Mouse (Mus musculus) gastrocnemius, postnatal 14 days (tissue): ENCODE results near the gene Fgf15. TPM values are rescaled to one million over a fixed set of nuclear protein-coding genes. Genes with fewer than 3 reads are reported as not detected.
"Not testable (repeated sequence)": the region's sequence is repeated elsewhere in the genome, so short reads cannot be mapped to it uniquely, and the experiment has no call there.

ENCODE experiments used
- DNase-seq: peaks from one replicate; pipeline ENCODE4 v3.0.0; 2021; ENCODE audit warnings: mixed read lengths
- intact Hi-C: fragments of 180-260 bp; cut with DNase I; formaldehyde crosslinking; loops from one replicate; pipeline ENCODE4 v1.15.1; 2025; ENCODE audit warnings: low total_unique reads
- total RNA-seq, 2 experiments: library from RNA; stranded (reverse); gene quantifications; 2 replicates each; pipeline ENCODE4 v1.2.3; 2021

Gene Fgf15
- total RNA-seq, 2 experiments from 2014 or later = not detected

DNA sequence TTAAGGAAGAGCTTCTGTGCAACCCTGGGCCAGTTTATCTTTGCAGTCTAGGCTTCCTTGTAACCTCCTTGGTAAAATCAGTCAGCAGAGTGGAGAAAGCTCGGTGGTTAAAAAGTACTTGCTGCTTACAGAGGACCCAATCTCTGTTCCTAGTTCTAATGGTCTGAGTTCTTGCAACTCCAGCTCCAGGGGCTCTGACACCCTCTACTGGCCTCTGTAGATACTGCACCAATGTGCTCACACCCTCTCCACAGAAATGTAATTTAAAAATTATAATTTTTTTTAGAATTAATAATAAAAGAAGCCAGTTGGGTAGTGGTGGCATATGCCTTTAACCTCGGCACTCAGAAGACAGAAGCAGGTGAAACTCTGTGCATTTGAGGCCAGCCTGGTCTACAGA lies 8.7 kb upstream of the Fgf15 start:
- no peak for DNase-seq
- intact Hi-C loops = loop anchor here (5.0 kb wide), 1 partner anchor 105 kb away; no protein-coding TSS in a partner anchor

DNA sequence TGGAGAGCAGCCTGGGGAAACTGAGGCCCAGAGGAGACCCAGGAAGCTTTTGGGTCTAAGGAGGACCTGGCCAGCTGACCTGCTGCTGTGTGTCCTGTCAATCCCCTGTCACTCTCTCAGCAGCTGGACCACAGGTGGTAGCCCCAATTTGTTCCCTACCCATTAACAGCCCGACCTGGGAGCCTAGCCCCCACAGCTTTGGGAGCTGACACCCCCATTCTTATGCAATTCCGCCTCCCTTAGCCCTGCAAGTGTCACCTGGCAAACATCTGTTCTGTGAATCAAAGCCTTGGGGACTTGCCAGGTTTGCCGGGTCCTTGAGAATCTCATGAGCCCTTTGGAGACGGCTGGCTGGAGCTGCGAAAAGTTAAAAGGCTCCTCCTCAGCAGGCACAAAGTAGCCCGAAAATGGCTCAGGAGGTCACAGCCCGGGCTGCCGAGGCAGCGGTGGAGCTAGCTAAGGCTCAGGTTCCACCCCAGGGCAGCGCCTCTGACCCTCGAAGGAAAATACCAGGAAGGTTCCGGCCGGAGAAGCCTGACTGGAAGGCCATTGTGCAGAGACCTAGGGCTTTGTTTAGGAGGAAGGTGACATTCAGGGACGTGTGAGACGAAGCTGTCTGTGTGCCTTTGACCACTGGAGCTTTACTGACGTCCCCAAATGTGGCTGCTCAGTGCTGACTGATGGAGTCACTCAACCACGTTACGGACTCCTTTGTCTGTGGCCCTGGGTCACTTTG lies 7.6 kb upstream of the Fgf15 start:
- intact Hi-C loops = loop anchor here (5.0 kb wide), 1 partner anchor 106 kb away; no protein-coding TSS in a partner anchor
- no peak for DNase-seq

DNA sequence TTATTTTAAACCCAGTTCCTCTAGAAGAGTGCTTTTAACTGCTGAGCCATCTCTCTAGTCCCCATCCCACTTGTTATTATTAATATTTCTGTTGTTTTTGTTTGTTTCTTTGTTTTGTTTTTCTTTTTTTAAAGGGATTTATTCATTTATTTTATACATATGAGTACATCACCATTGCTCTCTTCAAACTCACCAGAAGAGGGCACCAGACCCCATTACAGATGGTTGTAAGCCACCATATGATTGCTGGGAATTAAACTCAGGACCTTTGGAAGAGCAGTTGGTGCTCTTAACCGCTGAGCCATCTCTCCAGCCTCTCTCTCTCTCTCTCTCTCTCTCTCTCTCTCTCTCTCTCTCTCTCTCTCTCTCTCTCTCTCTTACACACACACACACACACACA lies 5.7 kb upstream of the Fgf15 start:
- DNase-seq = not testable (repeated sequence)
- intact Hi-C loops = loop anchor here (5.0 kb wide), 1 partner anchor 93 kb away; no protein-coding TSS in a partner anchor

DNA sequence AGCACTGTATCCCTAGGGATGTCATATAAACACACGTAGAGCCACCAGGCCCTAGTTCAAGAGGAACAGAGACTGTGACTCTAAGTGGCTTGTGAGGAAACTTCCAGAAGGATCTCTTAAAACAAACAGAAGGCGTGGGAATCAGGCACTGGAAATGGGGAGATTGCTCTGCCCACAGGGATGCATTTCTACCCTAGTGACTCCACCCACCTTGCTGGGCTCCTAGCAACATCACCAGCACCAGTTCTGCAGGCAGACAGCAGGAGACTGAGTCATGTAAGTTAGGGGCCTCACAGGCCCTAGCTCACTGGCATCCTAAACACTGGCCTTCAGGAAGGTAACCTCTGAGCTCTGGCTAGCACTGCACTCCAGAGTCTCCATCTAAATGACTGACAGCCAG lies 4.5 kb upstream of the Fgf15 start:
- intact Hi-C loops = loop anchor here (5.0 kb wide), 1 partner anchor 95 kb away; no protein-coding TSS in a partner anchor
- DNase-seq = no peak

DNA sequence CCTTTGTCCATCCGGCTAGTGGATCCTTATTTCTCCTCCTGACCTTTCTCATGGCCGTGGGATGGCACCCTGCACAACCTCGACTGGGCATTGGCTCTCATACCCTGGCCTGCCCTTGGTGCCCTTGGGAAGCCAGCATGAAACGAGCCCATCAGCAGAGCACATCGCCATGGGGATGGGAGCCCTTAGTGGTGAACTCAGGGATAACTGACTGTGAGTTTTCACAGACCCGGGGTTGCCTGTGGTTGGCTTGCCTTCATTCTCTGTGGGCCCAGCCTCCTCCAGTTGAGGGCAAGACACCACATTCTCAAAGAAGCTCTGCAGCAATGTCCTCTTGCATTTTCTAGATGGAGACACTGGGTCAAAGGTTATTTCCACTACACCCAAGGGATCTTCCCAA lies 4.0 kb upstream of the Fgf15 start:
- no peak for DNase-seq
- intact Hi-C loops = loop anchor here (5.0 kb wide), 1 partner anchor 95 kb away; no protein-coding TSS in a partner anchor

DNA sequence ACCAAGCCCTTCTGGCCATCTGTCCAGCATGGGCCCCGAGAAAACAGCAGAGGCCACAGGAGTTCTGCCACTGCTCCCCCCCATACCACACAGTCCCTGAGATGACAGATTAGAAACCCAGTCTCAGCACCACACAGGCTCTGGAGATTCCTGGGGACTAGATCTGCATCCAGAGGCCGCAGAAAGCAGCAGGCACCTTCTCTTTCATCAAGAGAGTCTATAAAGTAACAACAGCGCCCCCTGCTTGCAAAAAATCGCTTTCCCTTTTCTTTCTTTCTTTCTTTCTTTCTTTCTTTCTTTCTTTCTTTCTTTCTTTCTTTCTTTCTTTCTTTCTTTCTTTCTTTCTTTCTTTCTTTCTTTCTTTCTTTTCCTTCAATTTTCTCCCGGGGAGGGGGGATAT lies 2.1 kb upstream of the Fgf15 start:
- intact Hi-C loops = loop anchor here (2.0 to 5.0 kb wide), 2 partner anchors 47 to 97 kb away; partner anchors contain the start of gene Fgf4
- no peak for DNase-seq

DNA sequence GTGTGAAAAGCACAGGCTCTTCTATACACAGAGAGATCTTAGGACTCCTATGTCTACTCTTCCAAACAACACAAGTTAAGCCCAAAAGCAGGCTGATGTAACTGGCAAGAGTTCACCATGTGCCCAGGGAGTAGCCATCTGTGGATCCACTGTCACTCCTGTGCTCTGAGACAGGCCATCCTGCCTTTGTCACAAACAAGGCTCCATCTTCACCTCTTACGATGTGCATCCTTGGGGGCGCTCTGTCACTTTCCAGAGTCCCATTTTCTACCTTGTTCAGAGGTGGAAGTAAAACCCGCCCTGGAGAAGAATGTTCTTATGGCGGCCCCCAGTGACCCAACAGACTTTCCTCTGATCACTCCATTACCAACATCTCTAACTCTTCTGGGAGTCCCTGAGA lies 1.6 kb upstream of the Fgf15 start:
- intact Hi-C loops = loop anchor here (2.0 to 5.0 kb wide), 3 partner anchors 48 to 297 kb away; partner anchors contain the start of gene Fgf4

DNA sequence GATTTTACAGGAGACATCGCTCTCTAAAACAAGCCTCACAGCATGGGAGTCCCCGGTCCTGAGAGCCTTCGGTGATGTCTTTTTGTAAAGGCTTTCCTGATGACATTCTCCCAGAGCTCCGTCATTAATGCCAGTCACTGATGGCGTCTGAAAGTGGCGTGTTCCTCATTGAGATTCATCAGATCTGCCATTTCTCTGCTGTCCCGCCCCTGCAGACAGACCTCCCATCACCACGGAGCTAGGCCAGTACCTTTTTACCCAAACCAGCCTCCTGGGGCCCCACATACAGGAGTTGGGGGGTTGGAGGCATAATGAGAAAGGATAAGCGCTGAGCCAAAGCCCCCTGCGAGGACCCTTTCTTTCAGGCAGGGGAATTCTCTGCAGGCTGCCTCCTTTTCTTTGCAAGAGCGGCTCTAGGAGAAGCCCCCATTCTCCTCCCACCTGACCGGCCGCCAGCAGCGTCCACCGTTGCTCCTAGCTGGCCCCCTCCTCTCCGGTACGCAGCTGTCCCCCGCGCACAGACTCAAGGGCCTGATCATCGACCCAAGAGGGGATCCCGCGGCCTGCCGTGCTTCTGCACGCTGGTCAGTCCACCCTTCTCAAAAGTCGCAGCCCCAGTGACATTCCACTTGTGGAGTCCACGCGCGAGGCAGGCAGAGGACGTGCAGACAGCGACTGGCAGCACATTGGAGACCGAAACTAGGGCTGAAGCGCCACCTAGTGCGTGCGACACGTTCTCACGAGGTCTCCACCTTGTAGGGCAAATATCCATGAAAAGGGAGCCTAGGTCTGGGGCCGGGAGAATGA lies 823 bp upstream of the Fgf15 start:
- DNase-seq = peak; percentile 63
- intact Hi-C loops = loop anchor here (2.0 to 5.0 kb wide), 2 partner anchors 49 to 298 kb away; partner anchors contain the start of gene Fgf4

More for the DNA sequence above, 1.6 kb upstream of the Fgf15 start:
- no peak for DNase-seq

DNA sequence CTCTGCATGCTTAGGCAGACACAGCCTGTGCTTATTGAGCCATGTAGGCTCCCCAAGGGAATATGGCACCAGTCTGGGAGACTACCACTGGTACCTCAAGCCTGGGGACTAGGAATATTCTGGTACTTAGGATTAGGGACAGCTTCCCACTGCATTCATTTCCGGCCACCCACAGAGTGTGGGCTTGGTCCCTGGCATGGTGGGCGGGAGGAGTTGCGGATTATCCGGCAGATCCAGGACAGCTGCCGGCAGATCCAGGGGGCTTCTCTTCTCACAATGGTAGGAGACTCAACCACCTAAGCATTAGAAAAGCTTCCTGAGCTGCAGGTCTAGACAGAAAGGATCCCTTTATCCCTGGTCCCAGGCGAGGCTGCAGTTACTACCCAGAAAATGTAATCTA lies 2.2 kb downstream of the Fgf15 start:
- intact Hi-C loops = loop anchor here (5.0 kb wide), 1 partner anchor 301 kb away; no protein-coding TSS in a partner anchor
- DNase-seq = no peak

DNA sequence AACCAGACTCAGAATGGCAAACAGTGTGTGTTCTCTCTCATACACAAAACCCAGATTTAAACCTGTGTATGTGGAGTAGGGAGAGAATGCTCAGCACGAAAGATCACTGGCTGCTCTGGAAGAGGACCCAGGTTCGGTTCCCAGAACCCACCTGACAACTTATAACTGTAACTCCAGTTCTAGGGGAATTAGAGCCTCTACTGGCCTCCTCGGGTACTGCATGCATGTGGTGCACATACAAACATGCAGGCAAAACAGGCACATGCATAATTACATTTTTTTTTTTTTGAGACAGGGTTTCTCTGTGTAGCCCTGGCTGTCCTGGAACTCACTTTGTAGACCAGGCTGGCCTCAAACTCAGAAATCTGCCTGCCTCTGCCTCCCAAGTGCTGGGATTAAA lies 9.2 kb downstream of the Fgf15 start:
- intact Hi-C loops, DNase-seq: not testable (repeated sequence)

DNA sequence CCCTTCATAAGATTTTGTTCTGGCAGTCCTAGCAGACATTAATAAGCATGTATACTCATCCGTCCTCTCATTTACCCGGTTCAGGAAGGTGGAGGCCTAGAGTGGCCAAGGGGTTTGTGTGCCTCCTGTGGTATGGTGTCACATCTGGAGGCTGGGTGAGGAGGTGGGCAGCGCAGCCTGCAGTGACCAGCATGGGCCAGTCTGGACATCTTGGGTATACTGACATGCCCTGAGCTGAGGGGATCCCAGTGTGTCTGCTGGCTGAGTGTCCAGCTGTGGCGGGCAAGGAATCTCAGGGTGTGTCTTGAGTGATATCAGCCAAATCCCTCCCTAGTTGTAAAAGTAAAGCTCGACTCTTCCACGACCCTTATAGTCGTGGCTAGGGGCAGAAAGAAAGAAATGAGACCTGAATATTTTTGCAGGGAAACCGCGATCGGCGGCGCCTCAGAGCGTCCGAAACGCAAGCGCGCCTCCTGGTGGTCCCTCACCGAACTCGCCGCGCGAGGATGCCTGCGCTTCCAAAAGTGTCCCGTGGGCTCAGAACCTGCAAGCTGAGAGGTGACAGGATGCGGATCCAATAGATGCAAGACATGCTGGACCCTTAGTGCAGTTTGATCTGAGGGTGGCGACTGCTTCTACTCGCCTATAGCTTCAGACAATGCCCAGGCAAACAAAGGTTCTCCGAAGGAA lies 10.5 kb downstream of the Fgf15 start:
- intact Hi-C loops = no loop called here
- peak; percentile 52 for DNase-seq

DNA sequence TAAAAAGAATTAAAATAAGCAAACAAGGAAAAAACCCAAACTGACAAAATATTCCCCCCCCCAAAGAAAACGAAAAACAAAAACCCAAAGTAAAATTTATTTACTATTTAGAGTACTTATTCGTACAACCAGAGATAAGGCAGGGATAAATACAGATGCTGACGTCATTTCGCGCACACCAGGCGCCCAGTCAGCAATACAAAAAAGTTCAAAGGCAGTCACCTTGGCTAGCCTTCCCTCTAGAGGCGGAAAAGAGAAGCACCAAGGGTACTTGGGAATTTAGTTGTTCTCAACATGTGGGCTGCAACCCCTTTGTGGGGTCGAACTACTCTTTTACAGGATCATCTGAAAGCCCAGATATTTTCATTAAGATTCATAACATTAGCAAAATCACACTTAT lies 11.5 kb downstream of the Fgf15 start:
- intact Hi-C loops = no loop called here

DNA sequence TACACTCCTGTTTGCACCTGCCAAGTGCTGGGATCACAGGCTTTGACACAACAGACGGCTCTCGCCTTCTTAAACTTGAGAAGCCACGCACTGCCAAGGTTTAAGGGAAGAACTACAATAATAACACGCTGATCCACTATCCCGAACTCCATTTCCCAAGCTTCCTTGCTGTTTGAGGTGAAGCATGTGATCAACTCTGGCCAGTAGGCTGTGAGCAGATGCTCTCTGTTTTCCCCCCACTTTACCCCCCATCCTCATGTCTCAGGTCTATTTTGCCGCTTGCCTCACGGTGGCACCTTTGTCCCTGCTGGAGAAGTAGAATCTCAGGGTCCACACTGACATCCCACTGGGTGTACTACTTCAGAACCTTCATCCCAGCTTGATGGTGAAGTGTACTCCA lies 12.4 kb downstream of the Fgf15 start:
- DNase-seq = no peak
- intact Hi-C loops = no loop called here

More for the DNA sequence above, 11.5 kb downstream of the Fgf15 start:
- DNase-seq = no peak

DNA sequence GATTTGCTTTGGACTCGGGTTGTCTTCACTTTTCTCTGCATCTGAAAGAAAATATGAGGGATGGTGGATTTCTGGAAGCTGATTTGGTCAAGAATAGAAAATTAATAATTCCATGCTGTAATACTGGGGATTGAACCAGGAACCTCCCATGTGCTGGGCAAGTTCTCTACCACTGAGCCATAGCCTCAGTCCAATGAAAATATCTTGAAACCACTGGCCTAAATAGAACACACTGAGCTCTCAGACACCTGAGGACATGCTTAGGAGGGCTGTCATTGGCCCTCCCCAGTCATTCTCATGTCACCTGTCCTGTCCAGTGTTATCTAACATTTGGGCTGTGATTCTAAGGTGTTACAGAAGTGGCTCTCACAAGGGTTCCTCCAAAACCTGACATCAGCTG lies 14.8 kb downstream of the Fgf15 start:
- intact Hi-C loops = no loop called here
- DNase-seq = no peak

DNA sequence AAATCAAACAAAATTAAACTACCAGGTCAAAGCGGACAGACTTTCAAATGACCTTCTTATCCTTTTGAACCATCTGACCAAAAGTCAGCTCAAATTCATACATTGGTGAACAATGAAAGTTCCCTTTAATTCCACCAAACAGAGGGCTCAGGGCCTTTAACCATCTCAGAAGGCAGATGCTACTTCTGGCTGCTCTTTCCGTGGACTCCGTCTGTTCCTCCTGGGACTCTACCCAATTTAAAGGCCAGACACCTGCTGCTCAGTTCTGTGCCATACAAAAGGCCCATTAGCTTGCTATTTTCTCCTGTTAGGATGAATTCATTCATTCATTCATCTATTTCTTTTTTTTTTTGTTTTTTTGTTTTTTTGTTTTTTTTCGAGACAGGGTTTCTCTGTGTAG lies 16.6 kb downstream of the Fgf15 start:
- DNase-seq = no peak
- intact Hi-C loops = no loop called here

DNA sequence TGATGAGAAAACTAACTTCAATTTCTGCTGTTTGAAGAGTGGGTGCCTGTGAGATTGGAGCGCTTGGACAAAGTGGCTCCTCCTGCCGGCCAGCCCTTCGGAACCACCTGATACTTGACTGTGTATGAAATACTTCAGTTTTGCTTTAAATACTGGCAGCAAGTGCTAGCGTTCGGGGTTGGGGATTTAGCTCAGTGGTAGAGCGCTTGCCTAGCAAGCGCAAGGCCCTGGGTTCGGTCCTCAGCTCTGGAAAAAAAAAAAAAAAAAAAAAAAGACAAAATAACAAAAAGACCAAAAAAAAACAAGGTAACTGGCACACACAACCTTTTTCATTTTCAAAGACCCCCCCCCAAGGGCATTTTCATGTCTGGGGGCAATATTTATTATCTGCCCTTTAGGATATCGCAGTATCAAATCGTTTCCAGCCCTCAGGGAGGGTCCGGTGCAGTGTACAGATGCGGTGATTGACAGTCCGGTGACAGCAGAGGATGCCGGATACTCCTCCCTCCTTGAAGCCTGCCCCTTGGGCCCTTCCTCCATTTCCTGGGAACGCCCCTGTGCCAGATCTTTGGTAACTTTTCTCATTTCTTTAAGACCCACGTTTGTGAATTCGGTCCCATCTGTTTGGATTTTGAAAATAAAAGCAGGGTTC lies 18.1 kb downstream of the Fgf15 start:
- no peak for DNase-seq
- intact Hi-C loops = no loop called here

DNA sequence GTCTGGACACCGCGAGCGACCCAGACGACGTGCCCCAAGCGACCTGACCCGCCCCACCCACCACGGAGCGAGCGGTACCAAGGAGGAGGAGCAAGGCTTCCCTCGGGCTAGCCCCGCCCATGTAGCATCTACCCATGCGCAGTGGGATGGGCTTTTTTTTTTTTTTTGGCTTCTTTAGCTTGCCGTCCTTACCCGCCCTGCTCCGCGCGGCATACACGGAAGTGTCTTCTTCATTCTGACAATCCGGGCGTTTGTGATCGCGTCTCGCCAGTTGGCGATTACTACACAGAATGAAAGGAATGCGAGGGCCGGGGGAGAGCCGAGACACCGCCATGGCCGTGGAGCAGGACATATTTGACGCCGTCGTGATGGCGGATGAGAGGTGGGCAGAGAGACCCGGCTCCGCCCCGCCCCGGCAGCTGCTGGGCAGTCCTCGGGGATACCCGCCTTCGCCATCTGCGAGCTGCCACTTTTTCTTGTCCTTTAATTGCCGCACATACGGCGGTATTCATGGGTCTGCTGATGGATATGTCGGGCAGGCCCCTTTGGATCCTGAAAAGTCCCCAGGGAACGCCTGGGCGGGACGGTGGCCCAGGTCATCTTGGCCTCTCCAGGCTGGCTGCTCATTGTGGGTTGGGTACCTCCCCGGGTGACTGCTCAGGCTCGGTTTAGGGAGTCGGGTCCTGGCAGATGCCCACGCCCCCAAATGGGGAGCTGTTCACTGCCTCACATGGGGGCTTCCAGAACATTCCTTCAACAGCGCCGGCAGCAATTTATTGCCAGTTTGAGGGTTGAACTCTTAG lies 18.8 kb downstream of the Fgf15 start, which contains the start of gene LTO1:
TSS of gene LTO1 (plus strand) at position 153 of the 803 bp plus-strand sequence.
- DNase-seq = peak; percentile 90
- intact Hi-C loops = no loop called here

DNA sequence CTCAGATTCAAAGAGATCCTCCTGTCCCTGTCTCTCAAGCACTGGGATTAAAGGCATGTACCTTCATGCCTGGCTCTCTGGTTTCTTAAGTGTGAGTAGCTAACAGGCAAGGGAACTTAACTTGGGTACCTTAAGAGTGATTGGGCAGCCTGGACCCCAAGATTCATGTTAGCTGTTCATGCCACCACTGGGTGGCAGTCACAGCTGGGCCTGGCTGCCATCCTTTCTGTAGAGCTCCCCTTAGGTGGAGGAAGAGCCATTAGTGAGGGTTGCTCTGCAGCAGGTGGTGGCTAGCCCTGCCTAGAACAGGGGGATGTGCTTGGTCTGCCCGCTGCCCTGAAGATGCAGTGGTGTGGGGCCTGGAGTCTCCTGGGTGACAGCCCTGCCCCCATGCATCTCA lies 22.5 kb downstream of the Fgf15 start:
- intact Hi-C loops = no loop called here
- DNase-seq = no peak
